Mouse (Mus musculus): ENCODE measurements around the gene Rcan2.

The Rcan2 gene

GRCm38 (mm10) chr17:43827261-43827660 lies 26.1 kb downstream of the Rcan2 start:
- DNase-seq: no peak

- DNase-seq: peak; percentile 18
Observed at GRCm38 (mm10) chr17:43832401-43833124, 31.4 kb downstream of the Rcan2 start.

- no peak for DNase-seq
Observed at GRCm38 (mm10) chr17:43840208-43840607, 39.1 kb downstream of the Rcan2 start.

- no peak for DNase-seq
Observed at GRCm38 (mm10) chr17:43846714-43847113, 45.6 kb downstream of the Rcan2 start.

- no peak for DNase-seq
Observed at GRCm38 (mm10) chr17:43848903-43849302, 47.8 kb downstream of the Rcan2 start.

- DNase-seq: no peak
Observed at GRCm38 (mm10) chr17:43855132-43855531, 54.0 kb downstream of the Rcan2 start.

- peak; percentile 7 for DNase-seq
Observed at GRCm38 (mm10) chr17:43856081-43856480, 54.9 kb downstream of the Rcan2 start.

GRCm38 (mm10) chr17:43868808-43869207 lies 67.7 kb downstream of the Rcan2 start:
- no peak for DNase-seq

- DNase-seq: peak; percentile 73
Observed at GRCm38 (mm10) chr17:43869677-43870076, 68.5 kb downstream of the Rcan2 start.

- DNase-seq: no peak
Observed at GRCm38 (mm10) chr17:43874417-43874816, 73.3 kb downstream of the Rcan2 start.

- DNase-seq: no peak
Observed at GRCm38 (mm10) chr17:43877425-43877824, 76.3 kb downstream of the Rcan2 start.

GRCm38 (mm10) chr17:43883016-43883415 lies 81.9 kb downstream of the Rcan2 start:
- DNase-seq: peak; percentile 70

GRCm38 (mm10) chr17:43886262-43886661 lies 85.1 kb downstream of the Rcan2 start:
- DNase-seq: no peak

GRCm38 (mm10) chr17:43887931-43888330 lies 86.8 kb downstream of the Rcan2 start:
- DNase-seq: no peak

GRCm38 (mm10) chr17:43897346-43897745 lies 96.2 kb downstream of the Rcan2 start:
- DNase-seq: no peak

- DNase-seq: no peak
Observed at GRCm38 (mm10) chr17:43899405-43900092, 98.4 kb downstream of the Rcan2 start.

GRCm38 (mm10) chr17:43900133-43900532 lies 99.0 kb downstream of the Rcan2 start:
- DNase-seq: no peak

GRCm38 (mm10) chr17:43901474-43901873 lies 100.3 kb downstream of the Rcan2 start:
- DNase-seq: no peak

- DNase-seq: no peak
Observed at GRCm38 (mm10) chr17:43903807-43904771, 102.9 kb downstream of the Rcan2 start.

GRCm38 (mm10) chr17:43904896-43905295 lies 103.7 kb downstream of the Rcan2 start:
- no peak for DNase-seq

- DNase-seq: no peak
Observed at GRCm38 (mm10) chr17:43906728-43907127, 105.6 kb downstream of the Rcan2 start.

- no peak for DNase-seq
Observed at GRCm38 (mm10) chr17:43916128-43916527, 115.0 kb downstream of the Rcan2 start.

GRCm38 (mm10) chr17:43917143-43917542 lies 116.0 kb downstream of the Rcan2 start:
- no peak for DNase-seq
